Mouse (Mus musculus): ENCODE measurements around the gene Tut7. TPM values are rescaled to one million over a fixed set of nuclear protein-coding genes. Genes with fewer than 3 reads are reported as not detected.
"Not testable (repeated sequence)": the region's sequence is repeated elsewhere in the genome, so short reads cannot be mapped to it uniquely, and the experiment has no call there.

Tut7 gene
- total RNA-seq, 2 experiments from 2014 or later, result 66.8 to 71.2 TPM

GRCm38 (mm10) chr13:59832871-59833270 is 9.9 kb upstream of the Tut7 start:
- no peak for DNase-seq

- no peak for DNase-seq
Observed at GRCm38 (mm10) chr13:59832454-59832853, 9.5 kb upstream of the Tut7 start.

DNA sequence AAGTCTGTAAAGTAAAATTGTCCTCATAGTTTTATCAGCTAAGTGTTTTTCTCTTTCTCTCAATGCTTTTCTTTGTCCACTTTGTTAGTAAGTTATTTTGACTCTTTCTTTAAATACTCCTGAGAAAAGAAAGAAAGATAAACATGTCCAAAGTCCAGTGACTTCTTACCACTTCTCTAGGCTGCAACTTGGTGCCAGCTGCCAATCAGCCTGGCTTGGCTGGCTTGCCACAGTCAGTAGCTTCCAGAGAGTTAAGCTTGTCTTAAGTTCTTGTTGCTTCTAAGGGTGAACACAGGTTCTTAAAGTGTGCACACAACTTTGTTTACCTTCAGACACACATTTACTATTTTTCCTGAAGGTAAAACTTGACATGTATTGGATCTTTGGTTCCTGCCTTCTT is 3.0 kb upstream of the Tut7 start:
- no peak for DNase-seq

- DNase-seq, result no peak
Observed at GRCm38 (mm10) chr13:59820836-59821235, 2.1 kb downstream of the Tut7 start.

DNA sequence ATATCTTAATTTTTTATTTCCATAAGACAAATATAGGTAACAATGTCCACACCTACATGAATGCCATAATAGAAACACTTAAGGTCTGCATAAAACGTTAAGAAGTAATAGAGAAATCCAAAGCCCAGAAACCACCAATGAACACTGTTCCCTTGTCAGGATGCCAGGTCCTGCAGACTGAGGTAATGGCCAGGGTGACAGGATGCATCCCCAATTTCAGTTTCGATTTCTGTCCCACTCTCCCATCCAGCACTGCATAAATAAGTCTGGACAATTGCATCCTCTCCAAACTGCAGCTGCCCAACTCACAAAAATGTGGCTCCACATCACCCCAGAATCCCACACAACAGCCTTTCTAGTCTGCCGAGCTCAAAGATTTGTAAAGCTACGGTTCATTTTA is 2.8 kb downstream of the Tut7 start:
- DNase-seq, result peak; percentile 44

DNA sequence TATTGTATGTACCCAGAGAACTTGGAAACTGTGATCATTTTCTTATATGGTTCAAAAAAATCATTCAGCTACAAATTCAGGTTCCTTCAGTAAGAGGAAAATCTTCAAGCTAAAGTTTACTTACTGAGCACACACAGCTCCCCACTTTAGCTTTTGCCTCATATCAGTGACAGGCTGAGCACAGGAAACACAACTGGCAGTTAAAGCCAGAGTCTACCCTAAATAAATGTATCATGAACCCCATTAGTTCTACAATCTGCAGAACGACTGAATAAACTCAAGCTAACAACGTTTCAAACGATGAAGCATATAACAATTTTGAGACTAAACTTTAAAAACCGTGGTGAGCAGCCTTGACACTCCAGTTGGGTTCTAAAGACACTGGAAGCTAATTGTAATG is 5.6 kb downstream of the Tut7 start:
- no peak for DNase-seq

DNA sequence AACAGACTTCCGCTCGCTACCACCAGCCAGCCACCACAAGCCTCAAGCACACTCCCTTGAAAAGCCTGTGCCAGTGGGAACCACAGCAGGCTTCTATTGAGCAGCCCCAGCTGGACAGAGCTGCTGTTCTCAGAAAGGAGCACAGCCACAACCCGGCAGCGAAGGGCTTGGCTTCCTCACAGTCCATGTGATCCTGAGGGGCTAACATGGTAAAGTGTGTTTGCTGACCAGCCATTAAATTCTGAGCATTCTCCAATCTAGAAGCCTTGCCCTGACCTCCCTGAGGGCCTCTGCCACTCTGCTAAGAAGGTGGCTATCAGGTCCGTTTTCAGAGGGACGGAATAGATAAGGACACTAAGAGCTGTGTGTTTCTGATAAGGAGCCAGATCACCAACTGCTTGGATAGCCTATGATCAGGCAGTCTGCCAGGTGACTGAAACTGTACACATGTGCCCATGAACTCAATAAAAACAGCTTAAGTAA is 8.8 kb downstream of the Tut7 start:
- DNase-seq, result no peak

GRCm38 (mm10) chr13:59811581-59811980 is 11.4 kb downstream of the Tut7 start:
- DNase-seq, result no peak

GRCm38 (mm10) chr13:59801000-59801399 is 21.9 kb downstream of the Tut7 start:
- no peak for DNase-seq

DNA sequence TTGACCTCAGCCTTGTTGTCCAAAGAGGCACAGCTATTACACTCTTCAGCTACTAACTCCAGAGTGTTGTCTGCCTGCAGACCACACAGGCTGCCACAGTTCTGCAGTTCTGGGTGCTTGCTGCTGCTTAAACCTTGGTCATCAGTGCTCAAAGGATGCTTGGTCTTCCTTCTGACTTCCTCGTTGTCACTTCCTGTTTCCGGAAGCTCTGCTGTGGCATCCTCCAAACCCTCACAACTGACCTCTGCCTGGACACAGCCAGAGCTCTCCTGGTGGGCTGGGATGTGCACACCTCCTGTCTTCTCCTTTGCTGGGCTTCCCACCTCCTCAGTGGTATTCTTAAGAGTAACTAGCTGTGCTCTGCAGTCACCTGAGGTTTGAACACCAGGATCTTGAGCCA is 22.9 kb downstream of the Tut7 start:
- DNase-seq, result no peak

DNA sequence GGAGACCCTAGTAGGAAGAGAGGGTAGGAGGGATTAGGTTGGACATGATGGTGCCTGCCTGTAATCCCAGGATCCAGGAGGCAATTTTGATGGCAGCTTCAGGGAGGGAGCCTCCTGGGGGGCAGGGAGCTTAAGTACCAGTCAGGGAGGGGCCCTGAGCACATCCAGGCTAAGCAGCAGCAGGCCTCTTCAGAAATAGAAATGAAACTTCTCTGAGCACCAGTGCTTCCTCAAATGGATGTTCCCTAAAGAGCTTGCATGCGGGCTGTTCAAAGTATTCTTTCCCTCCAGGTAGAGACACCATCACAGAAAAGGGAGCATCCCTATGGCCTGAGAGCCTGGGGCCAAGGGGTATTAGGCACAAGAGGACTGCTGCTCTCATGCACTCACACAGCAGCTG is 24.6 kb downstream of the Tut7 start:
- DNase-seq, result no peak

DNA sequence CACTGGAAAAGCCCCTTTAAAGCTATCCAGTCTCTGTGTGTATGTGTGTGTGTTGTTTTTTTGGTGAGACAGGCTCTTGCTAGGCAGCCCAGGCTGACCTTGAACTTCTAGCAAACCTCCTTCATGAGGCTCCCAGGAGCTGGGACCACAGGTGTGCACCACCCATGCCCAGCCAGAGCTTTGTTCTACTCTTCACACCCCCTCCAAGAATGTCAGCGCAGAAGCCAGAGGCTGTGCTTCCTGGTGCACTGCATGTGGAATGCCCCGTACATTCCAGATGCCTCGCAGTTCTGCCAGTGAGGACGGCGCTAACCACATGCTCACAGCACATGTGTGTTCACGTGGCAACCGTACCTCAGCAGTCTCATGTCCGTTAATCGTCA is 26.5 kb downstream of the Tut7 start:
- DNase-seq, result no peak

- DNase-seq, result no peak
Observed at GRCm38 (mm10) chr13:59795807-59796465, 27.0 kb downstream of the Tut7 start.

GRCm38 (mm10) chr13:59794786-59795185 is 28.2 kb downstream of the Tut7 start:
- DNase-seq, result no peak

DNA sequence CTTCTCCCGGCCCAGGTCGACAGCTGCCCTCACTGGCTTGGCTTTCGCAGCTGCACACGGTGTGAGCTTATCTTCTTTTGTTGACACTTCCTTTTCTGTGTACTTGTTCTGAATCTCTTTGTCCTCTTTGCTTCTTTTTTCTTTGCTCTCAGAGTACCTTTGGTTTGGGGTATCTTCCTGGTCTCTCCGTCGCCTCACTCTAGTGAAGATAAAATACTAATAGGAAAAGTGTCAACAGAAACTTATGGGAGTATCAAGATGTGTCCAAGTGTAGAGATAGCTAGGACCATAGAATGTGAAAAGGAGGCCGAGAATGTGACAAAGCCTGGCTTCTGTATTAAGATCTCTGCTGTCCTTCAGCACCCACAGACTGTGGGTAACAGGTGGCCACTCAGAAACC is 40.8 kb downstream of the Tut7 start, which contains the start of gene Gm49354:
Gene Gm49354 (minus strand): TSS at position 101 of the 400 bp plus-strand sequence.
- no peak for DNase-seq

DNA sequence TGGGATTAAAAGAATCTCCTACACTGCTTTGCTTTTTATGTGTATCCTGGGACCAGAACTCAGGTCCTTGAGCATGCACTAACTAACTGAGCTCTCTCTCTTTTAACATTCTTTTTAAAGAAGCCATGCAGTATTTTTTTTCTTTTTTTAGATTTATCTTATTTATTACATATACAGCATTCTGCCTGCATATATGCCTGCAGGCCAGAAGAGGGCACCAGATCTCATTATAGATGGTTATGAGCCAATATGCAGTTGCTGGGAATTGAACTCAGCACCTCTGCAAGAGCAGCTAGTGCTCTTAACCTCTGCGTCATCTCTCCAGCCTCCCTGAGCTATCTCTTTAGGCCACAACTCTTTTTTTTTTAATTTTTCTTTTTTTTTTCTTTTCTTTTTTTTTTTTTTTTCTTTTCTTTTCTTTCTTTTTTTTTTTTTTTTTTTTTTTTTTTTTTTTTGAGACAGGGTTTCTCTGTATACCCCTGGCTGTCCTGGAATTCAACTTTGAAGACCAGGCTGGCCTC is 43.1 kb downstream of the Tut7 start:
- not testable (repeated sequence) for DNase-seq

DNA sequence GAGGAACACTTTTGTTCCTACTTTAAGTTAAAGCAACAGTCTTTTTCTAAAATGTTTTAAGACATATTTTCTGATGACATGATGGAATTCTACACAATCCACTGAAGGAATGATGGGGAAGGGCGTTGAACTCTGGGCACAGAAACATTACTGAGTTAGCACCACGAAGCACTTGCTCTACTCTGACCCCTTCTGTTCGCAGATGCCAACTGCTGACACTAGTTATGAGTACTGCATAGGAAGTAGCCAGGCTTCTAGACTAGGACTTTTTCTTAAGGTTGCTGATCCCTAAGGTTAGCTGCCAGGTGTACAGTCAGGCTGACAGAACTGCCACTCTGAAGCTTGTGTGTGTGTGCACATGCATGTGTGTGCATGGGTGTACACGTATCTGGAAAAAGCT is 43.7 kb downstream of the Tut7 start:
- DNase-seq, result no peak

GRCm38 (mm10) chr13:59775168-59775567 is 47.8 kb downstream of the Tut7 start:
- peak; percentile 62 for DNase-seq

DNA sequence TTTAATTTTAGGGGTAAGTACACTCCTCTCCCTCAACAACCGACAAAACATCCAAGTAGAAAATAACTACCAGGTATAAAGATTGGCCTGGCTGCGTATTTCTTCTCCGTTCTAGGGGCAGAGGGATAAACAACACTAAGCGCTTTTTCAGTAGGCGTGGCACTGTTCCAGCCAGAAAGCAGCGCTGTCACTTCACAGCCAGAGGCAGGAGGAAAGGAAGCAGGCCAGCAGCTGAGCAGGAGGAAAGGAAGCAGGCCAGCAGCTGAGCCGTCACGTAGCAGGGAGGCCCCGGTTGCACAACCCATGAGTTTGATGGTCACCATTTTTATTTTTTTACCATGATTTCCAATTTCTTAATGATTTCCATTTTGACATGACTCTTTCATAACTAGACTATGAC is 51.7 kb downstream of the Tut7 start:
- peak; percentile 85 for DNase-seq

- peak; percentile 34 for DNase-seq
Observed at GRCm38 (mm10) chr13:59770847-59771246, 52.1 kb downstream of the Tut7 start.

GRCm38 (mm10) chr13:59770164-59770562 is 52.8 kb downstream of the Tut7 start:
- peak; percentile 87 for DNase-seq

DNA sequence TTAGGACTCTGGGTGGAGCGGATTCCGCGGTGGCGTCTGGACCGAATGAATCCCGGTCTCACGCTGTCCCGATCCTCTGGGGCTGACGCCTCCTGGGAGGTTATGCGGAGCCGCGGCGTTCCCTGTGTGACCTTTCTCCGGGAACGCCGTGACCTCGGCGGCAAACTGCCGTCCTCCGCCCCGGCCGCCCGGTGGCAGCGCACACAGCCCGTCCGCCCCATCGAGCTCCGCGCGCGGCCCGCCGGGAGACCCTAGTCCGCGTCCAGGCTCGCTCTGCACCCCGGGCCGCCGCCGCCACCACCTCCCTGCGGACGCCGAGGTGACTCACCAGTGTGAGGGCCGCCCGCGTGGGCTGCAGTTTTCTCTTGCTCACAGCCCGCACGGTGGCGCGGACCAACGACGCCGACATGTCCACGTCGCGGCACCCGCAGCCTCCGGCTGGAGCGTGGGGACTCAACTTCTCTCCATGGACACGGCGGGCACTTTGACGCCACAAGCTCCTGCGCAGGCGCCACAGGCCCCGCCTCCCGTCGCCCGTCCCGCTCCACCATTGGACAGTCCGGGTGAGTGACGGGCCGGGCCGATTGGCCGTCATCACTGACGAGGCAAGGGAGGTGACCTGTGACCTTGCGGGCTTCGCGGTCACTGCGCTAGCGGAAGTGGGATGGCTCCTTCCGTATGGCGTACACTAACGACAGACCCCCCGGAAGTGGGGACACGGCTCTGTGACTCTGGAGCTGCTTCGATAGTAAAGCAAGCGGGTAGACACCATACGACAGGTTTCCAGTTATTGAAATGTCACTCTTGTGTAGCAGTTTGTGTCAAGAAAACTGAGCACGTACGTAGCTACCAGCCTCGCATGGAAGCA is 53.4 kb downstream of the Tut7 start, which contains the start of gene Isca1:
Gene Isca1 (minus strand): TSS at position 515 of the 868 bp plus-strand sequence.
- DNase-seq, result peak; percentile 100

GRCm38 (mm10) chr13:59768531-59768930 is 54.4 kb downstream of the Tut7 start:
- no peak for DNase-seq

Data from adrenal gland, postnatal 10 days (tissue).